In genomic region chr7:44868465-44868864, GRCm38 (mm10) we compare ENCODE assay signal across 8 mouse cellular contexts. TPM values are rescaled to one million over a fixed set of nuclear protein-coding genes. Genes with fewer than 3 reads are reported as not detected.
DNase-seq lines count a peak whose midpoint lies in the region; ATAC-seq and TF ChIP-seq lines count a peak whose summit lies in the region.

No protein-coding gene starts in this region.

- H3K9ac ChIP-seq in heart, embryonic 14.5 days (ENCODE audit: low read length) = peak overlapping the region; percentile 97
- H3K9ac ChIP-seq in limb, embryonic 13.5 days = peak overlapping the region; percentile 99
- peak overlapping the region; percentile 99 for H3K9ac ChIP-seq in midbrain, postnatal 0 days (replicated peaks; ENCODE audit: low read length, poor library complexity, severe bottlenecking)

- TF ChIP-seq CTCF in spleen, adult 2 months (IDR thresholded peaks at IDR 0.05; ENCODE audit: extremely low read depth, insufficient read depth, insufficient read length, insufficient replicate concordance) = no peak
- no peak for TF ChIP-seq CTCF in midbrain, postnatal 0 days (IDR thresholded peaks at IDR 0.05)

- no peaks in the 10 kb centered on the region; the same call in 1 of the 2 replicates for H3K27me3 ChIP-seq in spleen, adult 2 months (ENCODE audit: control insufficient read depth, insufficient read depth, low read length)
- H3K27me3 ChIP-seq in heart, embryonic 14.5 days (ENCODE audit: control insufficient read depth, insufficient read depth, low read length) = no peaks in the 10 kb centered on the region
- no peaks in the 10 kb centered on the region for H3K27me3 ChIP-seq in limb, embryonic 13.5 days
- H3K27me3 ChIP-seq in midbrain, postnatal 0 days (ENCODE audit: insufficient read depth, low read length) = no peaks in the 10 kb centered on the region

- ATAC-seq in heart, embryonic 14.5 days (ENCODE audit: insufficient number of reproducible peaks, insufficient read depth, low FRiP score, low read depth) = no peak
- ATAC-seq in limb, embryonic 13.5 days (ENCODE audit: low FRiP score, low read depth) = no peak
- no peak for ATAC-seq in midbrain, postnatal 0 days (ENCODE audit: low FRiP score)
- no peak for ATAC-seq in megakaryocyte-erythroid progenitor cell, adult 5-6 weeks (replicated peaks; ENCODE audit: low FRiP score, low TSS enrichment, poor library complexity, severe bottlenecking)

- peak overlapping the region; percentile 92 for H3K4me2 ChIP-seq in heart, embryonic 14.5 days (ENCODE audit: low read length)
- H3K4me2 ChIP-seq in limb, embryonic 13.5 days (replicated peaks) = peak overlapping the region; percentile 99
- H3K4me2 ChIP-seq in midbrain, postnatal 0 days (ENCODE audit: low read depth, low read length, poor library complexity, severe bottlenecking) = peak overlapping the region; percentile 92

- no peak for TF ChIP-seq POLR2A in spleen, adult 2 months (IDR thresholded peaks at IDR 0.05; ENCODE audit: low read depth, low read length)

- peaks cover 13% of the 10 kb centered on the region; the same call in 1 of the 2 replicates for H3K4me1 ChIP-seq in spleen, adult 2 months (ENCODE audit: control insufficient read depth, insufficient read depth, insufficient read length)
- H3K4me1 ChIP-seq in heart, embryonic 14.5 days (ENCODE audit: control insufficient read depth in 2 of 2, insufficient read depth in 2 of 2, low read length in 2 of 2) = peaks cover 43 to 66% of the 10 kb centered on the region in 2 experiments
- peaks cover 50% of the 10 kb centered on the region for H3K4me1 ChIP-seq in limb, embryonic 13.5 days
- H3K4me1 ChIP-seq in midbrain, postnatal 0 days (ENCODE audit: insufficient read depth, low read length) = peaks cover 24% of the 10 kb centered on the region

- H3K9me3 ChIP-seq in heart, embryonic 14.5 days (ENCODE audit: control insufficient read depth, low read length) = no peaks in the 10 kb centered on the region
- H3K9me3 ChIP-seq in limb, embryonic 13.5 days = no peaks in the 10 kb centered on the region
- no peaks in the 10 kb centered on the region for H3K9me3 ChIP-seq in midbrain, postnatal 0 days (ENCODE audit: low read length)

- WGBS in spleen, adult 2 months = 19% methylated on average over 16 of the region's 16 CpGs
- WGBS in heart, embryonic 14.5 days = 7% methylated on average over 16 of the region's 16 CpGs
- 7% methylated on average over 16 of the region's 16 CpGs for WGBS in limb, embryonic 13.5 days
- WGBS in midbrain, postnatal 0 days = 4% methylated on average over 16 of the region's 16 CpGs

- H3K36me3 ChIP-seq in spleen, adult 2 months (ENCODE audit: control insufficient read depth, insufficient read depth, low read length) = peaks cover 10% of the 10 kb centered on the region
- peaks cover 32% of the 10 kb centered on the region for H3K36me3 ChIP-seq in heart, embryonic 14.5 days (ENCODE audit: control insufficient read depth, insufficient read depth, low read length)
- peaks cover 44% of the 10 kb centered on the region for H3K36me3 ChIP-seq in limb, embryonic 13.5 days
- H3K36me3 ChIP-seq in midbrain, postnatal 0 days (ENCODE audit: insufficient read depth, low read length) = peaks cover 21% of the 10 kb centered on the region

- H3K27ac ChIP-seq in spleen, adult 2 months (ENCODE audit: insufficient read depth, low read length) = no peak overlapping the region
- H3K27ac ChIP-seq in heart, embryonic 14.5 days (replicated peaks in 1 of 2; ENCODE audit: control insufficient read depth in 1 of 2, insufficient read depth in 1 of 2, low read depth in 2 of 2, low read length in 2 of 2) = peak overlapping the region; percentile 19 to 100; a peak in 3 of 4 replicates
- H3K27ac ChIP-seq in limb, embryonic 13.5 days = peak overlapping the region; percentile 100; the same call in 1 of the 2 replicates
- peak overlapping the region; percentile 100 for H3K27ac ChIP-seq in midbrain, postnatal 0 days (ENCODE audit: low read depth, low read length)

- peak overlapping the region; percentile 60; the same call in 1 of the 2 replicates for H3K4me3 ChIP-seq in spleen, adult 2 months (ENCODE audit: extremely low read depth, insufficient read depth, insufficient read length)
- peak overlapping the region; percentile 77 to 95 for H3K4me3 ChIP-seq in heart, embryonic 14.5 days (ENCODE audit: control insufficient read depth in 1 of 2, insufficient read depth in 1 of 2, low read depth in 1 of 2, low read length in 2 of 2)
- H3K4me3 ChIP-seq in limb, embryonic 13.5 days = peak overlapping the region; percentile 87
- H3K4me3 ChIP-seq in midbrain, postnatal 0 days (ENCODE audit: low read depth, low read length) = peak overlapping the region; percentile 98

- DNase-seq in spleen, adult 2 months (ENCODE audit: low read depth in 1 of 2, low spot score in 2 of 2) = no peak
- DNase-seq in spleen, postnatal 10 days (ENCODE audit: low spot score in 2 of 2) = no peak
- DNase-seq in midbrain, postnatal 0 days (ENCODE audit: low spot score) = no peak
- DNase-seq in urinary bladder, postnatal 10 days (ENCODE audit: low spot score) = no peak
- no peak for DNase-seq in right cerebral cortex, postnatal 36 days (ENCODE audit: low spot score in 2 of 2)

RNA-seq across cellular contexts. Expression of gene Ptov1, which starts 1.1 kb away (rescaled TPM):
- polyA plus RNA-seq in spleen, adult 2 months (2012; rRNA removed) = 66.2 and 77.3 TPM in 2 replicates
- polyA plus RNA-seq in heart, embryonic 14.5 days (2014; fragmentation: Nextera tagmentation; extraction: Ambion mirVana) = 279 and 310 TPM in 2 replicates
- 502 and 514 TPM in 2 replicates for polyA plus RNA-seq in limb, embryonic 13.5 days (2015; fragmentation: Nextera tagmentation; extraction: Ambion mirVana)
- total RNA-seq in midbrain, postnatal 0 days (2014; rRNA removed) = 484 and 500 TPM in 2 replicates
- 430 and 439 TPM in 2 replicates for polyA plus RNA-seq in midbrain, postnatal 0 days (2015; fragmentation: Nextera tagmentation; extraction: Ambion mirVana)
- total RNA-seq in megakaryocyte-erythroid progenitor cell, adult 5-6 weeks (2014; fragmentation: Nextera tagmentation) = 79.6 and 88.8 TPM in 2 replicates
- total RNA-seq in megakaryocyte-erythroid progenitor cell, adult 5-6 weeks (2017) = 19.6 and 40.9 TPM in 2 replicates

RNA-seq across cellular contexts. Expression of gene Pnkp, which starts 11.5 kb away (rescaled TPM):
- polyA plus RNA-seq in spleen, adult 2 months (2012; rRNA removed) = 67.3 and 84.9 TPM in 2 replicates
- 19.4 and 22.7 TPM in 2 replicates for polyA plus RNA-seq in heart, embryonic 14.5 days (2014; fragmentation: Nextera tagmentation; extraction: Ambion mirVana)
- polyA plus RNA-seq in limb, embryonic 13.5 days (2015; fragmentation: Nextera tagmentation; extraction: Ambion mirVana) = 33.1 and 33.9 TPM in 2 replicates
- 29.5 and 32.4 TPM in 2 replicates for total RNA-seq in midbrain, postnatal 0 days (2014; rRNA removed)
- 31.2 and 31.5 TPM in 2 replicates for polyA plus RNA-seq in midbrain, postnatal 0 days (2015; fragmentation: Nextera tagmentation; extraction: Ambion mirVana)
- total RNA-seq in megakaryocyte-erythroid progenitor cell, adult 5-6 weeks (2014; fragmentation: Nextera tagmentation) = 25.2 and 58.9 TPM in 2 replicates
- 18.4 and 30.5 TPM in 2 replicates for total RNA-seq in megakaryocyte-erythroid progenitor cell, adult 5-6 weeks (2017)

RNA-seq across cellular contexts. Expression of gene Tbc1d17, which starts 19.6 kb away (rescaled TPM):
- 68.4 and 91.7 TPM in 2 replicates for polyA plus RNA-seq in spleen, adult 2 months (2012; rRNA removed)
- 44.5 and 53.5 TPM in 2 replicates for polyA plus RNA-seq in heart, embryonic 14.5 days (2014; fragmentation: Nextera tagmentation; extraction: Ambion mirVana)
- polyA plus RNA-seq in limb, embryonic 13.5 days (2015; fragmentation: Nextera tagmentation; extraction: Ambion mirVana) = 86.0 and 90.5 TPM in 2 replicates
- total RNA-seq in midbrain, postnatal 0 days (2014; rRNA removed) = 79.7 and 129 TPM in 2 replicates
- polyA plus RNA-seq in midbrain, postnatal 0 days (2015; fragmentation: Nextera tagmentation; extraction: Ambion mirVana) = 115 and 126 TPM in 2 replicates
- total RNA-seq in megakaryocyte-erythroid progenitor cell, adult 5-6 weeks (2014; fragmentation: Nextera tagmentation) = 26.7 and 61.9 TPM in 2 replicates
- total RNA-seq in megakaryocyte-erythroid progenitor cell, adult 5-6 weeks (2017) = 13.7 and 49.6 TPM in 2 replicates

RNA-seq across cellular contexts. Expression of gene Akt1s1, which starts 19.7 kb away (rescaled TPM):
- 67.8 and 105 TPM in 2 replicates for polyA plus RNA-seq in spleen, adult 2 months (2012; rRNA removed)
- polyA plus RNA-seq in heart, embryonic 14.5 days (2014; fragmentation: Nextera tagmentation; extraction: Ambion mirVana) = 33.4 and 61.6 TPM in 2 replicates
- 112 and 122 TPM in 2 replicates for polyA plus RNA-seq in limb, embryonic 13.5 days (2015; fragmentation: Nextera tagmentation; extraction: Ambion mirVana)
- total RNA-seq in midbrain, postnatal 0 days (2014; rRNA removed) = 104 and 120 TPM in 2 replicates
- 89.1 and 91.0 TPM in 2 replicates for polyA plus RNA-seq in midbrain, postnatal 0 days (2015; fragmentation: Nextera tagmentation; extraction: Ambion mirVana)
- total RNA-seq in megakaryocyte-erythroid progenitor cell, adult 5-6 weeks (2014; fragmentation: Nextera tagmentation) = 21.1 and 23.7 TPM in 2 replicates
- 19.2 and 24.5 TPM in 2 replicates for total RNA-seq in megakaryocyte-erythroid progenitor cell, adult 5-6 weeks (2017)

RNA-seq across cellular contexts. Expression of gene Med25, which starts 24.0 kb away (rescaled TPM):
- 113 and 136 TPM in 2 replicates for polyA plus RNA-seq in spleen, adult 2 months (2012; rRNA removed)
- 52.6 and 59.5 TPM in 2 replicates for polyA plus RNA-seq in heart, embryonic 14.5 days (2014; fragmentation: Nextera tagmentation; extraction: Ambion mirVana)
- polyA plus RNA-seq in limb, embryonic 13.5 days (2015; fragmentation: Nextera tagmentation; extraction: Ambion mirVana) = 118 and 119 TPM in 2 replicates
- 153 and 182 TPM in 2 replicates for total RNA-seq in midbrain, postnatal 0 days (2014; rRNA removed)
- 150 and 154 TPM in 2 replicates for polyA plus RNA-seq in midbrain, postnatal 0 days (2015; fragmentation: Nextera tagmentation; extraction: Ambion mirVana)
- total RNA-seq in megakaryocyte-erythroid progenitor cell, adult 5-6 weeks (2014; fragmentation: Nextera tagmentation) = 42.0 and 71.7 TPM in 2 replicates
- total RNA-seq in megakaryocyte-erythroid progenitor cell, adult 5-6 weeks (2017) = 12.1 and 18.1 TPM in 2 replicates
